Mouse (Mus musculus): ENCODE measurements around the gene AW209491. TPM values are rescaled to one million over a fixed set of nuclear protein-coding genes. Genes with fewer than 3 reads are reported as not detected.

Gene AW209491
- polyA plus RNA-seq, 1 experiment from 2014 or later: 49.9 TPM

DNA sequence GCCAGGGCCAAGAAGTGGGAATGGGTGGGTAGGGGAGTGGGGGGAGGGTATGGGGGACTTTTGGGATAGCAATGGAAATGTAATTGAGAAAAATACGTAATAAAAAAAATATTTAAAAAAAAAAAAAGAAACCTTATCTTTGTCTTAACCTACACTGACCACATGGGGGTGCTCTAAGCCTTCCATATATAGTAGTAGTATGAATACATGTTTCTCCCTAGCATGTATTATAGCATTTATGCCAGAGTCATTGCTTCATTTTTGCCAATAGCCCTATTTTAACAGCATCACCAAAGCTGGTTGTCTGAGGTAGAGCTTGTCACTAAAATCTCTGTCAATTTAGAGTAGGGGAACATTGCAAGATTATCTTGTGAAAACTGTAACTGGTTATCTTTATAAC, 19.3 kb downstream of the AW209491 start:
- Histone ChIP-seq H3K9me3 (replicated peaks; ENCODE audit: control insufficient read depth, low read length, poor library complexity, severe bottlenecking) (no peaks in the 10 kb centered on the region), H3K27me3 (ENCODE audit: control insufficient read depth, insufficient read depth, low read depth, low read length) (no peaks in the 10 kb centered on the region), H3K4me2 (ENCODE audit: low read length) (no peak overlapping the region), H3K4me1 (ENCODE audit: control insufficient read depth, insufficient read depth, low read length) (no peaks in the 10 kb centered on the region), H3K9ac (ENCODE audit: low read depth, low read length) (no peak overlapping the region), H3K36me3 (ENCODE audit: control insufficient read depth, insufficient read depth, low read length) (no peaks in the 10 kb centered on the region), H3K4me3 (ENCODE audit: low read depth, low read length) (no peak overlapping the region), H3K27ac (ENCODE audit: low read length) (no peak overlapping the region)
- WGBS: 12% methylated on average over 1 of the region's 1 CpGs
- peak; percentile 84 for ATAC-seq

DNA sequence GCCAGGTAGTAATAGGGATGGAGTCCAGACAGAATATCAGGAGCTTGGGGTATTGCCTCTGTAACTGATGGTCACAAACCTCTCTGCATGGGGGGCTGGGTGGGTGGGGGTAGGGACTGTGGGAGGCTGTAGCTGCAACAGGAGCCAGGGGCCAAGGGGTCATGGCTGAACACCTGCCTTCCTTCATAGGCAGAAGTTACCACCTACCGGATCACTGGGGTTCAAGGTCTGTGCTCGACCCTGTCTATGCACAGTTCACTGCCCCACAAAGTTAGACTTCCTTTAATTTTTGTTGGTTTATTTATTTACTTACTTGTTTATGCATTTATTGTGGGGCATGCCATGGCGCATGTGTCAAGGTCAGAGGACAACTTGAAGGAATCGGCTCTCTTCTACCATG, 37.2 kb downstream of the AW209491 start:
- H3K36me3 ChIP-seq (ENCODE audit: control insufficient read depth, insufficient read depth, low read length): no peaks in the 10 kb centered on the region
- H3K9ac ChIP-seq (ENCODE audit: low read depth, low read length): no peak overlapping the region
- 92% methylated on average over 4 of the region's 4 CpGs for WGBS
- H3K4me2 ChIP-seq (ENCODE audit: low read length): no peak overlapping the region
- H3K4me3 ChIP-seq (ENCODE audit: low read depth, low read length): no peak overlapping the region
- no peaks in the 10 kb centered on the region for H3K4me1 ChIP-seq (ENCODE audit: control insufficient read depth, insufficient read depth, low read length)
- H3K27me3 ChIP-seq (ENCODE audit: control insufficient read depth, insufficient read depth, low read depth, low read length): no peaks in the 10 kb centered on the region
- H3K27ac ChIP-seq (ENCODE audit: low read length): no peak overlapping the region
- no peaks in the 10 kb centered on the region for H3K9me3 ChIP-seq (replicated peaks; ENCODE audit: control insufficient read depth, low read length, poor library complexity, severe bottlenecking)
- no peak for ATAC-seq

DNA sequence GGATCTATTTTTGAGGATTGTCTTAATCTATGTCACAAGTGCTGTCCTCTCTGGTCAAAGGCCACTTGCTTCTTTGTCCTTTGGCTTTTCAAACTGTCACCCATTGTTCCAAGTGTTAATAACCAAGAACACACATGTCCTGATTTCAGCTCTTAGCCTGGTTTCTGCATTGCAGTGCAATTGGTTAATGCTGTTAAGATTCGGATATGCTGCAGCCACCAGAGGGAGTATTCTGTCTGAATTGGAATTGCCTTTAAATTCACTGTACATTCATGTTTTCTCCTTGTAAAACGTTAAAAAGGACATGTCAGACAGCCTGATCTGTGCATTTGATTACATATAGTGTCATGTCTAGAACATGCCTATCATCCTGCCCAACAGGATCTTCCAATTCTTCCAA, 40.4 kb downstream of the AW209491 start:
- Histone ChIP-seq H3K27me3 (ENCODE audit: control insufficient read depth, insufficient read depth, low read depth, low read length) (no peaks in the 10 kb centered on the region), H3K36me3 (ENCODE audit: control insufficient read depth, insufficient read depth, low read length) (no peaks in the 10 kb centered on the region), H3K4me2 (ENCODE audit: low read length) (no peak overlapping the region), H3K27ac (ENCODE audit: low read length) (no peak overlapping the region), H3K9me3 (replicated peaks; ENCODE audit: control insufficient read depth, low read length, poor library complexity, severe bottlenecking) (no peaks in the 10 kb centered on the region), H3K4me1 (ENCODE audit: control insufficient read depth, insufficient read depth, low read length) (no peaks in the 10 kb centered on the region), H3K4me3 (ENCODE audit: low read depth, low read length) (no peak overlapping the region), H3K9ac (ENCODE audit: low read depth, low read length) (no peak overlapping the region)
- WGBS: 21% methylated on average over 2 of the region's 2 CpGs
- peak; percentile 66; the same call in 1 of the 2 replicates for ATAC-seq

Other genes with a start within 250 kb of the AW209491 start
- gene Hecw1, start 106.9 kb upstream of the AW209491 start, polyA plus RNA-seq (2015; fragmentation: Nextera tagmentation; extraction: Ambion mirVana): 45.9 and 51.8 TPM in 2 replicates
- 107 and 110 TPM in 2 replicates for gene Mrpl32, start 17.0 kb upstream of the AW209491 start, polyA plus RNA-seq (2015; fragmentation: Nextera tagmentation; extraction: Ambion mirVana)
- gene Psma2, start 16.9 kb upstream of the AW209491 start, polyA plus RNA-seq (2015; fragmentation: Nextera tagmentation; extraction: Ambion mirVana): 159 and 168 TPM in 2 replicates